ENCODE assay signal across 14 mouse cellular contexts in the genomic region with DNA sequence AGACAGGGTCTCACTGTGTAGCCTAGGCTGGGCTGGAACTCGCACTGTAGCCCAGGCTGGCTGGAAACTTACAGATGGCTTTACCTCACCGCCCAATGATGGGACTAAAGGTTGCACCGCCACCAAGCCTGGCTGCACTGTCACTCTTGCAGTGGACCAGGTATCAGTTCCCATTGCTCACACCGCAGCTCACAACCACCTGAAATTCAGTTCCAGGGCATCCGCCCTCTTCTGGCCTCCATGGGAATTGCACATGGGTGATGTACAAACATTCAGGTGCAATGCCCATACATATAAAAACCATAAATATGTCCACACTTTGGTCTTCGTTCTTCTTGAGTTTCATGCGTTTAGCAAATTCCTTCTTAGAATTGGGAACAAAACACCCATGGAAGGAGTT. TPM values are rescaled to one million over a fixed set of nuclear protein-coding genes. Genes with fewer than 3 reads are reported as not detected.
DNase-seq lines count a peak whose midpoint lies in the region; ATAC-seq and TF ChIP-seq lines count a peak whose summit lies in the region.
"Had no signal": no experiment of that assay in that cellular context is flagged by ENCODE, and none has a peak within 500 bp of the region (broad histone marks: within the 10 kb centered on the region; RNA-seq: fewer than 3 reads in every experiment).

No protein-coding gene starts in this region.

- H3K4me3 ChIP-seq in heart, postnatal 0 days (ENCODE audit: low read depth, low read length): no peak overlapping the region
- H3K4me3 ChIP-seq in heart, embryonic 12.5 days: no peak overlapping the region
- H3K4me3 ChIP-seq in testis, adult 2 months (ENCODE audit: control insufficient read depth, low read depth, low read length): no peak overlapping the region
- H3K4me3 ChIP-seq: forebrain, embryonic 10.5 days; kidney, embryonic 15.5 days had no signal

- no peak overlapping the region for H3K4me2 ChIP-seq in heart, postnatal 0 days (ENCODE audit: low read depth, low read length)
- no peak overlapping the region for H3K4me2 ChIP-seq in heart, embryonic 12.5 days
- H3K4me2 ChIP-seq: kidney, embryonic 15.5 days had no signal

- H3K27me3 ChIP-seq in heart, postnatal 0 days (ENCODE audit: control insufficient read depth, insufficient read depth, low read length): no peaks in the 10 kb centered on the region
- H3K27me3 ChIP-seq in heart, embryonic 12.5 days (replicated peaks): 0 out of 2 replicates have a peak, but pooled peaks cover 7% of the 10 kb centered on the region
- H3K27me3 ChIP-seq in testis, adult 2 months (ENCODE audit: control insufficient read depth, insufficient read depth, low read length): no peaks in the 10 kb centered on the region
- H3K27me3 ChIP-seq: kidney, embryonic 15.5 days had no signal

- peak; percentile 18; the same call in 1 of the 2 replicates for TF ChIP-seq CTCF in heart, postnatal 0 days (IDR thresholded peaks at IDR 0.05; ENCODE audit: low read depth)
- peak; percentile 54; the same call in 1 of the 2 replicates for TF ChIP-seq CTCF in testis, adult 2 months (IDR thresholded peaks at IDR 0.05; ENCODE audit: control insufficient read depth, insufficient read depth, insufficient replicate concordance, low read depth, low read length)

- 59% methylated on average over 7 of the region's 7 CpGs for WGBS in heart, postnatal 0 days
- WGBS in heart, embryonic 12.5 days: 64% methylated on average over 7 of the region's 7 CpGs

- no peak overlapping the region for H3K27ac ChIP-seq in heart, postnatal 0 days (ENCODE audit: low read depth)
- H3K27ac ChIP-seq in heart, embryonic 12.5 days (ENCODE audit: poor library complexity, severe bottlenecking): no peak overlapping the region
- H3K27ac ChIP-seq in testis, adult 2 months (ENCODE audit: control insufficient read depth, insufficient read depth, low read depth, low read length): no peak overlapping the region
- H3K27ac ChIP-seq: forebrain, embryonic 10.5 days; kidney, embryonic 15.5 days had no signal

- no peak for ATAC-seq in heart, postnatal 0 days (ENCODE audit: insufficient read depth, low read depth)
- ATAC-seq in heart, embryonic 12.5 days (ENCODE audit: insufficient number of reproducible peaks, low FRiP score): no peak
- 0 out of 2 replicates have a peak, but pooled peaks have one; percentile 10 for ATAC-seq in erythroid progenitor cell, adult 5-6 weeks (replicated peaks; ENCODE audit: low FRiP score, poor library complexity, severe bottlenecking)
- ATAC-seq: midbrain, embryonic 16.5 days had no signal

- H3K36me3 ChIP-seq in heart, postnatal 0 days (replicated peaks; ENCODE audit: control insufficient read depth, insufficient read depth, low read length): no peaks in the 10 kb centered on the region
- H3K36me3 ChIP-seq in heart, embryonic 12.5 days: no peaks in the 10 kb centered on the region
- H3K36me3 ChIP-seq in testis, adult 2 months (ENCODE audit: control insufficient read depth, insufficient read depth, low read length): no peaks in the 10 kb centered on the region
- H3K36me3 ChIP-seq: kidney, embryonic 15.5 days had no signal

- TF ChIP-seq POLR2A in testis, adult 2 months (IDR thresholded peaks at IDR 0.05; ENCODE audit: control insufficient read depth, low read depth, low read length): no peak

- no peak for TF ChIP-seq EP300 in heart, postnatal 0 days (IDR thresholded peaks at IDR 0.05; ENCODE audit: low read depth)

- H3K9me3 ChIP-seq in heart, postnatal 0 days (replicated peaks; ENCODE audit: control insufficient read depth, low read length): no peaks in the 10 kb centered on the region
- peaks cover 4% of the 10 kb centered on the region for H3K9me3 ChIP-seq in heart, embryonic 12.5 days (replicated peaks)
- H3K9me3 ChIP-seq: kidney, embryonic 15.5 days had no signal

- H3K9ac ChIP-seq in heart, postnatal 0 days (replicated peaks; ENCODE audit: low read depth, low read length): no peak overlapping the region
- no peak overlapping the region for H3K9ac ChIP-seq in heart, embryonic 12.5 days
- H3K9ac ChIP-seq: kidney, embryonic 15.5 days had no signal

- H3K4me1 ChIP-seq in heart, postnatal 0 days (ENCODE audit: control insufficient read depth, insufficient read depth): no peaks in the 10 kb centered on the region
- no peaks in the 10 kb centered on the region for H3K4me1 ChIP-seq in heart, embryonic 12.5 days (replicated peaks)
- no peaks in the 10 kb centered on the region for H3K4me1 ChIP-seq in testis, adult 2 months (ENCODE audit: control insufficient read depth, insufficient read depth, low read length)
- H3K4me1 ChIP-seq: kidney, embryonic 15.5 days had no signal

- no peak for DNase-seq in heart, postnatal 0 days (ENCODE audit: low spot score)
- DNase-seq in testis, postnatal 10 days (ENCODE audit: low spot score): no peak
- peak; percentile 52 for DNase-seq in thymus, postnatal 4 days
- DNase-seq in urinary bladder, postnatal 10 days (ENCODE audit: low spot score): no peak
- DNase-seq in adrenal gland, postnatal 4 days (ENCODE audit: low spot score in 2 of 2): no peak
- DNase-seq: gastrocnemius, postnatal 10 days; heart, postnatal 36 days; lung, adult 18-20 months had no signal

RNA-seq across cellular contexts. Expression of a gene that starts 30.8 kb away (rescaled TPM):
- 3.1 TPM in 1 of 2 replicates, not detected in the other for total RNA-seq in heart, postnatal 0 days (2014; rRNA removed; ENCODE audit: low replicate concordance)
- polyA plus RNA-seq in heart, postnatal 0 days (2015; fragmentation: Nextera tagmentation; extraction: Ambion mirVana): 0.20 and 0.34 TPM in 2 replicates
- 0.87 and 1.1 TPM in 2 replicates for polyA plus RNA-seq in heart, embryonic 12.5 days (2016; fragmentation: Nextera tagmentation; extraction: Ambion mirVana)
- polyA plus RNA-seq in testis, adult 2 months (2012; rRNA removed): 3.2 and 3.4 TPM in 2 replicates
- total RNA-seq in erythroid progenitor cell, adult 5-6 weeks (2015; ENCODE audit: low replicate concordance): not detected in 2 replicates
- total RNA-seq in erythroid progenitor cell, adult 5-6 weeks (2017; ENCODE audit: low replicate concordance): not detected in 2 replicates
- 1 to 10 TPM; 6.5 to 8.5 TPM for total RNA-seq in adrenal gland, postnatal 4 days (2021)
